Mouse (Mus musculus): ENCODE measurements around the gene Ppm1b.
A peak's percentile ranks its signal among the peaks of the same experiment; 100 is the strongest.

- peak; percentile 67 for TF ChIP-seq CTCF (IDR thresholded peaks at IDR 0.05; ENCODE audit: low read depth)
- no peak for TF ChIP-seq EP300 (IDR thresholded peaks at IDR 0.05; ENCODE audit: low read depth)
These were observed 18.3 kb upstream of the Ppm1b start for GRCm38 (mm10) chr17:84938215-84938614.

Data from liver, embryonic 14.5 days (tissue).